Mouse (Mus musculus) lung, postnatal 0 days (tissue): ENCODE measurements around the gene Sgsm2. TPM values are rescaled to one million over a fixed set of nuclear protein-coding genes. Genes with fewer than 3 reads are reported as not detected.
A peak's percentile ranks its signal among the peaks of the same experiment; 100 is the strongest.

Experiments used
- ATAC-seq: fragments of 200-750 bp; cut with Nextera tagmentation; 2 replicates; pipeline ENCODE4 v1.8.0; 2017; ENCODE audit warnings: moderate library complexity
- DNase-seq: peaks from one replicate; pipeline ENCODE4 v3.0.0-alpha.2; 2016; ENCODE audit warnings: low spot score
- H3K27ac ChIP-seq: fragments of 300-500 bp; sonication (generic); 2 replicates; pipeline ENCODE4 v1.5.1; 2014; ENCODE audit warnings: antibody characterized with exemption, mild to moderate bottlenecking, low read length, mixed read lengths
- H3K27me3 ChIP-seq: fragments of 300-500 bp; sonication (generic); replicated peaks from 2 replicates; pipeline ENCODE4 v1.6.1; 2014; ENCODE audit warnings: low read length, mixed read lengths; ENCODE audit not compliant: insufficient read depth
- H3K36me3 ChIP-seq: fragments of 300-500 bp; sonication (generic); 2 replicates; pipeline ENCODE4 v1.6.1; 2014; ENCODE audit warnings: low read length, mixed read lengths; ENCODE audit not compliant: insufficient read depth
- H3K4me1 ChIP-seq: fragments of 300-500 bp; sonication (generic); 2 replicates; pipeline ENCODE4 v1.6.1; 2014; ENCODE audit warnings: antibody characterized with exemption, low read depth, low read length, mixed read lengths; ENCODE audit not compliant: insufficient read depth
- H3K4me2 ChIP-seq: fragments of 300-500 bp; sonication (generic); replicated peaks from 2 replicates; pipeline ENCODE4 v1.6.1; 2014; ENCODE audit warnings: low read depth, mild to moderate bottlenecking, low read length, moderate library complexity, mixed read lengths
- H3K4me3 ChIP-seq: fragments of 300-500 bp; sonication (generic); 2 replicates; pipeline ENCODE4 v1.5.1; 2014; ENCODE audit warnings: low read depth, low read length
- H3K9ac ChIP-seq: fragments of 300-500 bp; sonication (generic); replicated peaks from 2 replicates; pipeline ENCODE4 v1.6.1; 2014; ENCODE audit warnings: low read depth, mild to moderate bottlenecking
- H3K9me3 ChIP-seq: fragments of 300-500 bp; sonication (generic); 2 replicates; pipeline ENCODE4 v1.6.1; 2016; ENCODE audit warnings: low read length, mixed read lengths
- CTCF ChIP-seq: IDR thresholded peaks from 2 replicates; pipeline ENCODE4 v1.5.1; 2016; ENCODE audit warnings: antibody characterized with exemption, mild to moderate bottlenecking
- EP300 ChIP-seq: IDR thresholded peaks from 2 replicates; pipeline ENCODE4 v1.6.1; 2016; ENCODE audit warnings: antibody characterized with exemption, mild to moderate bottlenecking, control low read depth
- whole genome bisulfite sequencing: fragments of 180-500 bp; shearing (Covaris S2); extraction: QIAGEN DNeasy Blood & Tissue Kit; methylation state at CpG from one replicate; pipeline ENCODE4 v1.1.7; 2014; 5-methylcytosine and 5-hydroxymethylcytosine counted together
- polyA plus RNA-seq: library from polyadenylated mRNA; unstranded; fragments of >200 nt; fragmentation: Nextera tagmentation; extraction: Ambion mirVana; gene quantifications from 2 replicates; pipeline ENCODE4 v1.2.1, GENCODE M21; 2015

The Sgsm2 gene
- polyA plus RNA-seq, 1 experiment from 2014 or later, result 2.5 TPM

GRCm38 (mm10) chr11:74907850-74908249 is 11.0 kb upstream of the Sgsm2 start:
- no peak overlapping the region for H3K4me2 ChIP-seq
- WGBS, result 92% methylated on average over 6 of the region's 6 CpGs

GRCm38 (mm10) chr11:74902416-74902815 is 5.6 kb upstream of the Sgsm2 start:
- no peak overlapping the region for H3K4me3 ChIP-seq
- peaks cover 35% of the 10 kb centered on the region for H3K36me3 ChIP-seq
- no peak overlapping the region for H3K9ac ChIP-seq
- 89% methylated on average over 5 of the region's 5 CpGs for WGBS
- ATAC-seq (no peak), DNase-seq (no peak)
- TF ChIP-seq EP300, result no peak
- no peak for TF ChIP-seq CTCF
- peaks cover 5% of the 10 kb centered on the region; the same call in 1 of the 2 replicates for H3K4me1 ChIP-seq
- no peak overlapping the region for H3K27ac ChIP-seq
- H3K9me3 ChIP-seq, result no peaks in the 10 kb centered on the region
- no peak overlapping the region for H3K4me2 ChIP-seq
- no peaks in the 10 kb centered on the region for H3K27me3 ChIP-seq

More at GRCm38 (mm10) chr11:74907850-74908249, 11.0 kb upstream of the Sgsm2 start:
- no peak for DNase-seq
- Histone ChIP-seq H3K4me1 (no peaks in the 10 kb centered on the region), H3K27me3 (no peaks in the 10 kb centered on the region), H3K4me3 (no peak overlapping the region), H3K9ac (no peak overlapping the region), H3K36me3 (peaks cover 31% of the 10 kb centered on the region), H3K9me3 (no peaks in the 10 kb centered on the region), H3K27ac (no peak overlapping the region)
- no peak for ATAC-seq
- TF ChIP-seq CTCF (no peak), EP300 (no peak)

GRCm38 (mm10) chr11:74901555-74901954 is 4.7 kb upstream of the Sgsm2 start:
- no peak for ATAC-seq
- Histone ChIP-seq H3K27ac (0 out of 2 replicates have a peak overlapping the region, but pooled peaks have one; percentile 14), H3K4me1 (peaks cover 5% of the 10 kb centered on the region; the same call in 1 of the 2 replicates), H3K9ac (no peak overlapping the region), H3K9me3 (no peaks in the 10 kb centered on the region), H3K36me3 (peaks cover 26% of the 10 kb centered on the region), H3K4me2 (no peak overlapping the region), H3K27me3 (no peaks in the 10 kb centered on the region), H3K4me3 (no peak overlapping the region)
- TF ChIP-seq CTCF (no peak), EP300 (no peak)
- DNase-seq, result peak; percentile 23
- WGBS, result 72% methylated on average over 6 of the region's 6 CpGs

- peak overlapping the region; percentile 66; the same call in 1 of the 2 replicates for H3K27ac ChIP-seq
These were observed 1.6 kb upstream of the Sgsm2 start for GRCm38 (mm10) chr11:74898517-74898827.

GRCm38 (mm10) chr11:74897678-74898516 is 1.0 kb upstream of the Sgsm2 start, which contains the start of gene Tsr1:
Gene Tsr1, plus strand, starts transcription at chr11:74898071.
- peak; percentile 91 for ATAC-seq
- Histone ChIP-seq H3K4me1 (peaks cover 5% of the 10 kb centered on the region; the same call in 1 of the 2 replicates), H3K9me3 (no peaks in the 10 kb centered on the region), H3K9ac (peak within 1 kb of the TSS; percentile 51), H3K27ac (peak within 1 kb of the TSS; percentile 82), H3K4me3 (peak within 1 kb of the TSS; percentile 76), H3K27me3 (no peaks in the 10 kb centered on the region), H3K36me3 (0 out of 2 replicates have a peak, but pooled peaks cover 4% of the 10 kb centered on the region), H3K4me2 (peak within 1 kb of the TSS; percentile 100)
- WGBS, result under 1% methylated on average over 54 of the region's 54 CpGs
- peak; percentile 12; the same call in 1 of the 2 replicates for TF ChIP-seq CTCF
- no peak for TF ChIP-seq EP300
- DNase-seq, result peak; percentile 97

More at GRCm38 (mm10) chr11:74898517-74898827, 1.6 kb upstream of the Sgsm2 start:
- Histone ChIP-seq H3K4me3 (peak overlapping the region; percentile 76), H3K36me3 (0 out of 2 replicates have a peak, but pooled peaks cover 10% of the 10 kb centered on the region), H3K27me3 (no peaks in the 10 kb centered on the region), H3K9ac (peak overlapping the region; percentile 32), H3K4me2 (peak overlapping the region; percentile 100), H3K4me1 (peaks cover 5% of the 10 kb centered on the region; the same call in 1 of the 2 replicates), H3K9me3 (no peaks in the 10 kb centered on the region)
- 0% methylated on average over 7 of the region's 7 CpGs for WGBS
- ATAC-seq (no peak), DNase-seq (no peak)
- TF ChIP-seq CTCF (no peak), EP300 (no peak)
